Mouse (Mus musculus): Measurements from ENCODE around the gene Grk1. TPM values are rescaled to one million over a fixed set of nuclear protein-coding genes. Genes with fewer than 3 reads are reported as not detected.

Grk1 gene
- not detected for total RNA-seq (2023)

GRCm38 (mm10) chr8:13404666-13405131 lies at the start of gene Grk1:
Gene Grk1, plus strand, starts transcription at chr8:13405081.

DNA sequence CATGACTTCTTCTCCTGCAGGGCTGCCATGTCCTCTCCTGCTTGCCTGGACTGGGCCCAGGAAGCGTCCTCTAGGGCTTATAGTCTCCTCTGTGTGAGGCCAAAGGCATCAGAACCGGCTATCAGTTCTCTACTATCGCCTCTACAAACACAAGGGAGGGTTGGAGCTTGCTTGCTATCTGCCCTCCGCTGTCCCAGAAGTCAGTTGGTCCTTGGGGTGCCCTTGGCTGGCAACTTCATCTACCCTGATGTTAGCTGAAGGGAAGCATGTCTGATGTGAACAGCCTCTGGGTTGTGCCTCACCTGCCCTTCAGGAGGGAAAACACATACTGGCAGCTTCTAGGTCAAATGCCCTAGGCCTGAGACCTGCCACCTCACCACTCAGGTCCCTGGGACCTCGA lies 8.2 kb upstream of the Grk1 start, which contains the start of gene Atp4b:
Atp4b (minus strand) TSS at position 101 of the 400 bp plus-strand sequence.

DNA sequence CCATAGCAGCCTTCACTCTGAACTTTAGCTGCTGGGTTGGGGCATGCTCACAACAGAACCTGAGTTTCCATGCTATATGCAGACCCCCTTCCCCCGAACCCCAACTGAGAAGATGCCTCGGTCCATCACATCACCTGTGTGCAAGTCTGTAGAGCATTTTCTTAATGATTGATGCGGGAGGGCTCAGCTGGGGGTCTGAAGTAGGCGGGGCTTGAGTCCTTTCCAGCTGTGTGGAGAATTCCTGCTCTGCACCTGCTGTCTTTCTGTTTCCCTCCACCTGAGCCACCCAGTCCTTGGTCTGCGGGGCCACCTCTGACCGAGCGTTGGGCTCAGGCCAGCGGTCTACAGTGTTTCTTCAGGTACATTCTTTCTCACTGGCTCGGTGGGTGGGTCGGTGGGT lies 30.0 kb downstream of the Grk1 start, which contains the start of gene Tmem255b:
Tmem255b (plus strand) TSS at position 301 of the 400 bp plus-strand sequence.

Other genes with a start within 250 kb of the Grk1 start
- 10 to 100 TPM; 92.5 to 93.2 TPM for gene Lamp1, start 245.9 kb upstream of the Grk1 start, total RNA-seq (2023)
- gene Grtp1, start 204.5 kb upstream of the Grk1 start, total RNA-seq (2023): not detected
- gene Adprhl1, start 150.9 kb upstream of the Grk1 start, total RNA-seq (2023): not detected
- 10 to 100 TPM; 19.1 to 20.2 TPM for gene Dcun1d2, start 117.0 kb upstream of the Grk1 start, total RNA-seq (2023)
- gene Tmco3, start 116.9 kb upstream of the Grk1 start, total RNA-seq (2023): 10 to 100 TPM; 23.0 to 23.5 TPM
- gene Tfdp1, start 66.3 kb upstream of the Grk1 start, total RNA-seq (2023): 10 to 100 TPM; 40.2 to 47.1 TPM
- not detected for gene Atp4b, start 8.3 kb upstream of the Grk1 start, total RNA-seq (2023)
- gene Tmem255b, start 30.1 kb downstream of the Grk1 start, total RNA-seq (2023): not detected
- not detected for gene Gas6, start 89.4 kb downstream of the Grk1 start, total RNA-seq (2023)
- gene 1700029H14Rik, start 157.4 kb downstream of the Grk1 start, total RNA-seq (2023): 10 to 100 TPM in 1 of 2 experiments, 1 to 10 TPM in 1; 4.5 to 11.7 TPM

Data from T-cell, adult 66 days (primary cell).